Mouse (Mus musculus): ENCODE measurements around the gene Ocm.
"Not testable (repeated sequence)": the region's sequence is repeated elsewhere in the genome, so short reads cannot be mapped to it uniquely, and the experiment has no call there.

Gene Ocm

GRCm38 (mm10) chr5:144026620-144027263, at the start of gene Ocm:
Gene Ocm, minus strand, starts transcription at chr5:144026670.
- in situ Hi-C loops (cut with MboI, MseI) = no loop called here

GRCm38 (mm10) chr5:144071249-144071648, 44.8 kb upstream of the Ocm start:
- in situ Hi-C loops (cut with MboI, MseI) = no loop called here

- in situ Hi-C loops (cut with MboI, MseI) = no loop called here
Measured at GRCm38 (mm10) chr5:144070064-144070463, 43.6 kb upstream of the Ocm start.

GRCm38 (mm10) chr5:144066036-144066435, 39.6 kb upstream of the Ocm start:
- in situ Hi-C loops (cut with MboI, MseI) = no loop called here

GRCm38 (mm10) chr5:144064093-144064492, 37.6 kb upstream of the Ocm start:
- in situ Hi-C loops (cut with MboI, MseI) = no loop called here

GRCm38 (mm10) chr5:144054340-144054739, 27.9 kb upstream of the Ocm start:
- in situ Hi-C loops (cut with MboI, MseI) = no loop called here

- in situ Hi-C loops (cut with MboI, MseI) = no loop called here
Measured at GRCm38 (mm10) chr5:144053450-144053849, 27.0 kb upstream of the Ocm start.

- in situ Hi-C loops (cut with MboI, MseI) = no loop called here
Measured at GRCm38 (mm10) chr5:144051268-144051667, 24.8 kb upstream of the Ocm start.

GRCm38 (mm10) chr5:144049881-144050280, 23.4 kb upstream of the Ocm start:
- in situ Hi-C loops (cut with MboI, MseI) = no loop called here

GRCm38 (mm10) chr5:144047324-144047723, 20.9 kb upstream of the Ocm start:
- in situ Hi-C loops (cut with MboI, MseI) = no loop called here

- in situ Hi-C loops (cut with MboI, MseI) = loop anchor here (5.0 kb wide), 1 partner anchor 109 kb away; no protein-coding TSS in a partner anchor
Measured at GRCm38 (mm10) chr5:144043166-144043565, 16.7 kb upstream of the Ocm start.

GRCm38 (mm10) chr5:144040720-144041364, 14.4 kb upstream of the Ocm start:
- in situ Hi-C loops (cut with MboI, MseI) = loop anchor here (5.0 kb wide), 1 partner anchor 111 kb away; no protein-coding TSS in a partner anchor

- in situ Hi-C loops (cut with MboI, MseI) = loop anchor here (5.0 kb wide), 1 partner anchor 112 kb away; no protein-coding TSS in a partner anchor
Measured at GRCm38 (mm10) chr5:144039886-144040285, 13.4 kb upstream of the Ocm start.

- in situ Hi-C loops (cut with MboI, MseI) = no loop called here
Measured at GRCm38 (mm10) chr5:144039156-144039675, 12.7 kb upstream of the Ocm start.

- in situ Hi-C loops (cut with MboI, MseI) = no loop called here
Measured at GRCm38 (mm10) chr5:144036952-144037351, 10.5 kb upstream of the Ocm start.

- in situ Hi-C loops (cut with MboI, MseI) = no loop called here
Measured at GRCm38 (mm10) chr5:144034567-144034966, 8.1 kb upstream of the Ocm start.

- in situ Hi-C loops (cut with MboI, MseI) = no loop called here
Measured at GRCm38 (mm10) chr5:144032491-144032890, 6.0 kb upstream of the Ocm start.

- in situ Hi-C loops (cut with MboI, MseI) = no loop called here
Measured at GRCm38 (mm10) chr5:144015845-144016244, 10.6 kb downstream of the Ocm start.

- in situ Hi-C loops (cut with MboI, MseI) = no loop called here
Measured at GRCm38 (mm10) chr5:144015312-144015650, 11.2 kb downstream of the Ocm start.

- in situ Hi-C loops (cut with MboI, MseI) = no loop called here
Measured at GRCm38 (mm10) chr5:144014551-144015311, 11.7 kb downstream of the Ocm start, which contains the start of gene Ccz1. Gene Ccz1, minus strand, starts transcription at chr5:144014877.

- in situ Hi-C loops (cut with MboI, MseI) = not testable (repeated sequence)
Measured at GRCm38 (mm10) chr5:144013366-144014134, 12.9 kb downstream of the Ocm start.
